Mouse (Mus musculus) liver, adult 2 months (tissue): ENCODE measurements around the gene Ccdc88c. TPM values are rescaled to one million over a fixed set of nuclear protein-coding genes. Genes with fewer than 3 reads are reported as not detected.

ENCODE experiments used
- DNase-seq: peaks from one replicate; pipeline ENCODE4 v3.0.0-alpha.2; 2011; ENCODE audit warnings: low read depth, low spot score; ENCODE audit errors: extremely low read depth
- H3K27ac ChIP-seq: fragments of 200-500 bp; replicated peaks from 2 replicates; pipeline ENCODE4 v1.5.1; 2012; ENCODE audit warnings: low read depth, mild to moderate bottlenecking, control low read depth, inconsistent platforms, low read length; ENCODE audit not compliant: insufficient read depth
- H3K27me3 ChIP-seq: fragments of 200-500 bp; 2 replicates; pipeline ENCODE4 v1.6.1; 2012; ENCODE audit warnings: mild to moderate bottlenecking, moderate library complexity, low read length, inconsistent platforms; ENCODE audit not compliant: control insufficient read depth, insufficient read depth
- H3K36me3 ChIP-seq: fragments of 200-500 bp; 2 replicates; pipeline ENCODE4 v1.6.1; 2012; ENCODE audit warnings: low read length, inconsistent platforms; ENCODE audit not compliant: control insufficient read depth, insufficient read depth
- H3K4me1 ChIP-seq: fragments of 200-500 bp; 2 replicates; pipeline ENCODE4 v1.6.1; 2011; ENCODE audit warnings: low read length; ENCODE audit not compliant: control insufficient read depth, insufficient read depth
- H3K4me3 ChIP-seq: fragments of 200-500 bp; 2 replicates; pipeline ENCODE4 v1.5.1; 2011; ENCODE audit warnings: low read depth, mild to moderate bottlenecking, control low read depth, low read length, moderate library complexity; ENCODE audit not compliant: insufficient read depth
- H3K79me2 ChIP-seq: fragments of 200-500 bp; 2 replicates; pipeline ENCODE4 v1.6.1; 2012; ENCODE audit warnings: inconsistent platforms, mild to moderate bottlenecking, low read length, moderate library complexity; ENCODE audit not compliant: control insufficient read depth, insufficient read depth
- H3K9ac ChIP-seq: fragments of 200-500 bp; 2 replicates; pipeline ENCODE4 v1.6.1; 2012; ENCODE audit warnings: low read depth, mild to moderate bottlenecking, control low read depth, inconsistent platforms, low read length
- CTCF ChIP-seq: fragments of 200-500 bp; IDR thresholded peaks from 2 replicates; pipeline ENCODE4 v1.5.1; 2011; ENCODE audit warnings: low read depth, low read length, control low read depth
- POLR2A ChIP-seq: fragments of 200-500 bp; IDR thresholded peaks from 2 replicates; pipeline ENCODE4 v1.6.1; 2011; ENCODE audit warnings: low read length, control low read depth; ENCODE audit not compliant: insufficient read depth; ENCODE audit errors: extremely low read depth
- WGBS: fragments of 180-500 bp; shearing (Covaris S2); methylation state at CpG from one replicate; pipeline ENCODE4 v1.1.7; 2018; 5-methylcytosine and 5-hydroxymethylcytosine counted together
- polyA plus RNA-seq: library from polyadenylated mRNA; depleted of rRNA; stranded (reverse); fragments of >200 nt; gene quantifications from 2 replicates; pipeline ENCODE4 v1.2.3, GENCODE M21; 2012
- total RNA-seq: library from RNA; depleted of rRNA; stranded (reverse); fragments of >200 nt; gene quantifications from 2 replicates; pipeline ENCODE4 v1.2.3, GENCODE M21; 2014

Gene Ccdc88c
- total and polyA plus RNA-seq, 2 experiments: 1.1 to 1.3 TPM

GRCm38 (mm10) chr12:100909765-100910164 is 119.1 kb downstream of the Ccdc88c start:
- no peaks in the 10 kb centered on the region for H3K79me2 ChIP-seq
- no peaks in the 10 kb centered on the region for H3K36me3 ChIP-seq
- peaks cover 2% of the 10 kb centered on the region; the same call in 1 of the 2 replicates for H3K27me3 ChIP-seq
- H3K4me1 ChIP-seq: no peaks in the 10 kb centered on the region
- DNase-seq: no peak
- H3K9ac ChIP-seq: no peak overlapping the region
- H3K4me3 ChIP-seq: no peak overlapping the region
- 58% methylated on average over 6 of the region's 6 CpGs for WGBS
- no peak overlapping the region for H3K27ac ChIP-seq
- TF ChIP-seq POLR2A (no peak), CTCF (no peak)

- no peak overlapping the region for H3K9ac ChIP-seq
- H3K27ac ChIP-seq: no peak overlapping the region
- H3K36me3 ChIP-seq: no peaks in the 10 kb centered on the region
- no peak overlapping the region for H3K4me3 ChIP-seq
- DNase-seq: no peak
- no peak for TF ChIP-seq CTCF
- no peak for TF ChIP-seq POLR2A
- WGBS: 24% methylated on average over 10 of the region's 10 CpGs
- no peaks in the 10 kb centered on the region for H3K79me2 ChIP-seq
- H3K27me3 ChIP-seq: peaks cover 2% of the 10 kb centered on the region; the same call in 1 of the 2 replicates
- H3K4me1 ChIP-seq: no peaks in the 10 kb centered on the region
Observed at GRCm38 (mm10) chr12:100908298-100909034, 120.4 kb downstream of the Ccdc88c start.

GRCm38 (mm10) chr12:100907598-100908297 is 121.1 kb downstream of the Ccdc88c start, which contains the start of gene Gpr68:
TSS of gene Gpr68 (minus strand) at chr12:100908198.
- WGBS: 9% methylated on average over 39 of the region's 39 CpGs
- TF ChIP-seq CTCF: no peak
- no peak for TF ChIP-seq POLR2A

DNA sequence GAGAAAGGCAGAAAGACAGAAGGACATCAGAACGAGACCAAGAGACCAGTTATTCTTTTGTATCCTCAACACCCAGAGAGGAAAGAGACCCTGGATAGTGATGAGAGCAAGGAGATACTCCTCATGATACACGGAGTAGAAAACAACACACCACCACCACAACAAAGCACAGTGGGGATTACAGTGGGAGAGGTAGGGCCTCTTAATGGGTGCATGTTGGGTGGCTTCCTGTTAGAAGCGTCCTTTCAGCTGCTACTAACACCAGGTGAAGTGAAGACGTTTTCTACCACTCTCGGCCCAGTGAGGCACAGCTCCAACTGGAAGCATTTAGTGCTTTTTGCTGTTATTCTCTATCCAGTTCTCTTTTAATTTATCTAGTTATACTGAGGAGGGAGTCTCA is 122.0 kb downstream of the Ccdc88c start:
- no peak overlapping the region for H3K4me3 ChIP-seq
- 87% methylated on average over 5 of the region's 5 CpGs for WGBS
- H3K27ac ChIP-seq: no peak overlapping the region
- no peaks in the 10 kb centered on the region for H3K36me3 ChIP-seq
- TF ChIP-seq POLR2A: no peak
- no peak for TF ChIP-seq CTCF
- peaks cover 2% of the 10 kb centered on the region; the same call in 1 of the 2 replicates for H3K27me3 ChIP-seq
- H3K4me1 ChIP-seq: no peaks in the 10 kb centered on the region
- no peaks in the 10 kb centered on the region for H3K79me2 ChIP-seq
- no peak overlapping the region for H3K9ac ChIP-seq
- DNase-seq: no peak

More at GRCm38 (mm10) chr12:100907598-100908297, 121.1 kb downstream of the Ccdc88c start, which contains the start of gene Gpr68:
- Histone ChIP-seq H3K9ac (no peak within 1 kb of the TSS), H3K36me3 (no peaks in the 10 kb centered on the region), H3K4me3 (no peak within 1 kb of the TSS; the same call in 1 of the 2 replicates), H3K79me2 (no peaks in the 10 kb centered on the region), H3K27me3 (peaks cover 2% of the 10 kb centered on the region; the same call in 1 of the 2 replicates), H3K4me1 (no peaks in the 10 kb centered on the region), H3K27ac (no peak within 1 kb of the TSS)
- no peak for DNase-seq

GRCm38 (mm10) chr12:100903761-100904160 is 125.1 kb downstream of the Ccdc88c start:
- H3K4me3 ChIP-seq: no peak overlapping the region
- DNase-seq: no peak
- H3K27me3 ChIP-seq: peaks cover 10% of the 10 kb centered on the region
- no peaks in the 10 kb centered on the region for H3K4me1 ChIP-seq
- WGBS: 85% methylated on average over 9 of the region's 9 CpGs
- TF ChIP-seq POLR2A (no peak), CTCF (no peak)
- H3K9ac ChIP-seq: no peak overlapping the region
- H3K27ac ChIP-seq: no peak overlapping the region
- H3K36me3 ChIP-seq: no peaks in the 10 kb centered on the region
- no peaks in the 10 kb centered on the region for H3K79me2 ChIP-seq
